Mouse (Mus musculus) urinary bladder, postnatal 25 days (tissue): ENCODE data around the gene Camta2.
A peak's percentile ranks its signal among the peaks of the same experiment; 100 is the strongest.

Source experiments
- DNase-seq: peaks from one replicate; pipeline ENCODE4 v3.0.0; 2022; ENCODE audit warnings: low spot score

The Camta2 gene

GRCm38 (mm10) chr11:70689578-70689977 lies 1.7 kb upstream of the Camta2 start:
- no peak for DNase-seq

- DNase-seq, result no peak
These were observed 467 bp upstream of the Camta2 start for GRCm38 (mm10) chr11:70688372-70688771.

- DNase-seq, result no peak
These were observed 871 bp downstream of the Camta2 start for GRCm38 (mm10) chr11:70686901-70687566.

GRCm38 (mm10) chr11:70683640-70684039 lies 4.3 kb downstream of the Camta2 start:
- no peak for DNase-seq

- no peak for DNase-seq
These were observed 5.9 kb downstream of the Camta2 start for GRCm38 (mm10) chr11:70681897-70682581.

GRCm38 (mm10) chr11:70681170-70681569 lies 6.7 kb downstream of the Camta2 start:
- no peak for DNase-seq

- DNase-seq, result no peak
These were observed 8.0 kb downstream of the Camta2 start for GRCm38 (mm10) chr11:70679894-70680293.

GRCm38 (mm10) chr11:70679361-70679760 lies 8.5 kb downstream of the Camta2 start:
- no peak for DNase-seq

GRCm38 (mm10) chr11:70678576-70678975 lies 9.3 kb downstream of the Camta2 start:
- DNase-seq, result no peak

- no peak for DNase-seq
These were observed 9.8 kb downstream of the Camta2 start for GRCm38 (mm10) chr11:70678092-70678491.

GRCm38 (mm10) chr11:70674501-70674900 lies 13.4 kb downstream of the Camta2 start:
- no peak for DNase-seq

- no peak for DNase-seq
These were observed 13.9 kb downstream of the Camta2 start for GRCm38 (mm10) chr11:70674014-70674413.

- DNase-seq, result no peak
These were observed 16.4 kb downstream of the Camta2 start for GRCm38 (mm10) chr11:70671333-70672047.

GRCm38 (mm10) chr11:70670483-70670882 lies 17.4 kb downstream of the Camta2 start:
- no peak for DNase-seq

- DNase-seq, result peak; percentile 66
These were observed 18.1 kb downstream of the Camta2 start for GRCm38 (mm10) chr11:70669582-70670345.

GRCm38 (mm10) chr11:70668771-70669505 lies 19.0 kb downstream of the Camta2 start, which contains the start of gene Spag7:
TSS of gene Spag7 (minus strand) at chr11:70669416.
- peak; percentile 87 for DNase-seq

GRCm38 (mm10) chr11:70668335-70668770 lies 19.6 kb downstream of the Camta2 start:
- DNase-seq, result peak; percentile 59

GRCm38 (mm10) chr11:70667271-70668150 lies 20.4 kb downstream of the Camta2 start:
- DNase-seq, result no peak

GRCm38 (mm10) chr11:70666687-70667086 lies 21.2 kb downstream of the Camta2 start:
- no peak for DNase-seq

- DNase-seq, result no peak
These were observed 23.2 kb downstream of the Camta2 start for GRCm38 (mm10) chr11:70664741-70665140.
